Mouse (Mus musculus) lung, embryonic 14.5 days (tissue): ENCODE results near the gene Iqsec1. TPM values are rescaled to one million over a fixed set of nuclear protein-coding genes. Genes with fewer than 3 reads are reported as not detected.
A peak's percentile ranks its signal among the peaks of the same experiment; 100 is the strongest.

Experiments
- ATAC-seq: fragments of 200-750 bp; cut with Nextera tagmentation; 2 replicates; pipeline ENCODE4 v1.8.0; 2017; ENCODE audit warnings: mild to moderate bottlenecking, moderate TSS enrichment, moderate library complexity; ENCODE audit not compliant: insufficient read depth
- DNase-seq: peaks from one replicate; pipeline ENCODE4 v3.0.0-alpha.2; 2015
- H3K27ac ChIP-seq: fragments of 300-500 bp; sonication (generic); 2 replicates; pipeline ENCODE4 v1.5.1; 2014; ENCODE audit warnings: low read depth, mild to moderate bottlenecking, moderate library complexity
- H3K27me3 ChIP-seq: fragments of 300-500 bp; sonication (generic); 2 replicates; pipeline ENCODE4 v1.6.1; 2014; ENCODE audit warnings: low read length, control low read depth; ENCODE audit not compliant: insufficient read depth
- H3K36me3 ChIP-seq: fragments of 300-500 bp; sonication (generic); 2 replicates; pipeline ENCODE4 v1.6.1; 2014; ENCODE audit warnings: control low read depth; ENCODE audit not compliant: insufficient read depth
- H3K4me1 ChIP-seq: fragments of 300-500 bp; sonication (generic); 2 replicates; pipeline ENCODE4 v1.6.1; 2014; ENCODE audit warnings: antibody characterized with exemption, control low read depth; ENCODE audit not compliant: insufficient read depth
- H3K4me2 ChIP-seq: fragments of 300-500 bp; sonication (generic); 2 replicates; pipeline ENCODE4 v1.6.1; 2014; ENCODE audit warnings: mild to moderate bottlenecking
- H3K4me3 ChIP-seq: fragments of 300-500 bp; sonication (generic); 2 replicates; pipeline ENCODE4 v1.5.1; 2014; ENCODE audit warnings: low read depth, low read length
- H3K9ac ChIP-seq: fragments of 300-500 bp; sonication (generic); 2 replicates; pipeline ENCODE4 v1.6.1; 2014
- H3K9me3 ChIP-seq: fragments of 300-500 bp; sonication (generic); 2 replicates; pipeline ENCODE4 v1.6.1; 2016; ENCODE audit warnings: low read depth, low read length, control low read depth
- CTCF ChIP-seq: IDR thresholded peaks from 2 replicates; pipeline ENCODE4 v1.5.1; 2016; ENCODE audit warnings: antibody characterized with exemption, low read depth
- WGBS: fragments of 180-500 bp; shearing (Covaris S2); extraction: QIAGEN DNeasy Blood & Tissue Kit; methylation state at CpG from one replicate; pipeline ENCODE4 v1.1.7; 2014; 5-methylcytosine and 5-hydroxymethylcytosine counted together
- polyA plus RNA-seq: library from polyadenylated mRNA; unstranded; fragments of >200 nt; fragmentation: Nextera tagmentation; extraction: Ambion mirVana; gene quantifications from 2 replicates; pipeline ENCODE4 v1.2.1, GENCODE M21; 2014

The Iqsec1 gene
- polyA plus RNA-seq, 1 experiment from 2014 or later = 15.8 TPM

- H3K4me1 ChIP-seq = peaks cover 38% of the 10 kb centered on the region
- no peak for TF ChIP-seq CTCF
- no peaks in the 10 kb centered on the region for H3K27me3 ChIP-seq
- 39% methylated on average over 2 of the region's 2 CpGs for WGBS
- H3K9ac ChIP-seq = no peak overlapping the region
- H3K4me3 ChIP-seq = no peak overlapping the region
- H3K36me3 ChIP-seq = no peaks in the 10 kb centered on the region
- DNase-seq (no peak), ATAC-seq (no peak)
- peak overlapping the region; percentile 23; the same call in 1 of the 2 replicates for H3K4me2 ChIP-seq
- H3K9me3 ChIP-seq = no peaks in the 10 kb centered on the region
- H3K27ac ChIP-seq = peak overlapping the region; percentile 69; the same call in 1 of the 2 replicates
These were observed 284.7 kb downstream of the Iqsec1 start for GRCm38 (mm10) chr6:90703782-90704181.

- TF ChIP-seq CTCF = no peak
- no peaks in the 10 kb centered on the region for H3K9me3 ChIP-seq
- peaks cover 38% of the 10 kb centered on the region for H3K4me1 ChIP-seq
- no peaks in the 10 kb centered on the region for H3K27me3 ChIP-seq
- peak overlapping the region; percentile 29; the same call in 1 of the 2 replicates for H3K9ac ChIP-seq
- peak overlapping the region; percentile 23; the same call in 1 of the 2 replicates for H3K4me2 ChIP-seq
- ATAC-seq = peak; percentile 42; the same call in 1 of the 2 replicates
- 22% methylated on average over 4 of the region's 4 CpGs for WGBS
- DNase-seq = peak; percentile 44
- H3K27ac ChIP-seq = peak overlapping the region; percentile 69
- no peak overlapping the region for H3K4me3 ChIP-seq
- no peaks in the 10 kb centered on the region for H3K36me3 ChIP-seq
These were observed 285.4 kb downstream of the Iqsec1 start for GRCm38 (mm10) chr6:90702837-90703735.

GRCm38 (mm10) chr6:90702197-90702596 is 286.3 kb downstream of the Iqsec1 start:
- H3K4me3 ChIP-seq = no peak overlapping the region
- no peak for DNase-seq
- no peaks in the 10 kb centered on the region for H3K27me3 ChIP-seq
- H3K27ac ChIP-seq = no peak overlapping the region
- no peaks in the 10 kb centered on the region for H3K9me3 ChIP-seq
- H3K4me1 ChIP-seq = peaks cover 37% of the 10 kb centered on the region
- ATAC-seq = no peak
- no peak overlapping the region for H3K9ac ChIP-seq
- TF ChIP-seq CTCF = no peak
- H3K36me3 ChIP-seq = no peaks in the 10 kb centered on the region
- no peak overlapping the region for H3K4me2 ChIP-seq

- TF ChIP-seq CTCF = no peak
- WGBS = 79% methylated on average over 2 of the region's 2 CpGs
- H3K4me2 ChIP-seq = no peak overlapping the region
- no peak overlapping the region for H3K4me3 ChIP-seq
- H3K36me3 ChIP-seq = no peaks in the 10 kb centered on the region
- no peak overlapping the region for H3K9ac ChIP-seq
- H3K27ac ChIP-seq = no peak overlapping the region
- no peaks in the 10 kb centered on the region for H3K9me3 ChIP-seq
- DNase-seq (no peak), ATAC-seq (no peak)
- no peaks in the 10 kb centered on the region for H3K27me3 ChIP-seq
- H3K4me1 ChIP-seq = peaks cover 32% of the 10 kb centered on the region
These were observed 287.1 kb downstream of the Iqsec1 start for GRCm38 (mm10) chr6:90701391-90701790.

GRCm38 (mm10) chr6:90700737-90701136 is 287.7 kb downstream of the Iqsec1 start:
- 85% methylated on average over 2 of the region's 2 CpGs for WGBS
- DNase-seq = no peak
- no peaks in the 10 kb centered on the region for H3K36me3 ChIP-seq
- no peak overlapping the region for H3K4me2 ChIP-seq
- H3K27ac ChIP-seq = no peak overlapping the region
- no peak overlapping the region for H3K4me3 ChIP-seq
- peaks cover 29% of the 10 kb centered on the region for H3K4me1 ChIP-seq
- ATAC-seq = no peak
- no peak for TF ChIP-seq CTCF
- H3K9ac ChIP-seq = no peak overlapping the region
- no peaks in the 10 kb centered on the region for H3K27me3 ChIP-seq
- H3K9me3 ChIP-seq = no peaks in the 10 kb centered on the region

GRCm38 (mm10) chr6:90700068-90700467 is 288.4 kb downstream of the Iqsec1 start:
- H3K4me2 ChIP-seq = no peak overlapping the region
- no peak for DNase-seq
- no peaks in the 10 kb centered on the region for H3K27me3 ChIP-seq
- no peak overlapping the region for H3K4me3 ChIP-seq
- ATAC-seq = no peak
- WGBS = 61% methylated on average over 1 of the region's 1 CpGs
- H3K27ac ChIP-seq = no peak overlapping the region; the same call in 1 of the 2 replicates
- H3K9ac ChIP-seq = no peak overlapping the region
- H3K9me3 ChIP-seq = no peaks in the 10 kb centered on the region
- H3K36me3 ChIP-seq = 0 out of 2 replicates have a peak, but pooled peaks cover 4% of the 10 kb centered on the region
- peaks cover 29% of the 10 kb centered on the region for H3K4me1 ChIP-seq
- no peak for TF ChIP-seq CTCF

GRCm38 (mm10) chr6:90698843-90699242 is 289.6 kb downstream of the Iqsec1 start:
- DNase-seq = no peak
- H3K9me3 ChIP-seq = no peaks in the 10 kb centered on the region
- no peak overlapping the region for H3K4me2 ChIP-seq
- H3K27me3 ChIP-seq = no peaks in the 10 kb centered on the region
- TF ChIP-seq CTCF = no peak
- H3K4me3 ChIP-seq = no peak overlapping the region
- H3K9ac ChIP-seq = no peak overlapping the region
- ATAC-seq = no peak
- 32% methylated on average over 6 of the region's 6 CpGs for WGBS
- H3K4me1 ChIP-seq = peaks cover 22% of the 10 kb centered on the region
- peaks cover 14% of the 10 kb centered on the region for H3K36me3 ChIP-seq
- no peak overlapping the region for H3K27ac ChIP-seq
